Mouse (Mus musculus): ENCODE measurements at regions not wholly inside any gene's neighbourhood (a gene's known extent, or its start where the extent isn't known, plus 50 kb on each side); places are given as distances from the start of the nearest gene placed in this dataset.

DNA sequence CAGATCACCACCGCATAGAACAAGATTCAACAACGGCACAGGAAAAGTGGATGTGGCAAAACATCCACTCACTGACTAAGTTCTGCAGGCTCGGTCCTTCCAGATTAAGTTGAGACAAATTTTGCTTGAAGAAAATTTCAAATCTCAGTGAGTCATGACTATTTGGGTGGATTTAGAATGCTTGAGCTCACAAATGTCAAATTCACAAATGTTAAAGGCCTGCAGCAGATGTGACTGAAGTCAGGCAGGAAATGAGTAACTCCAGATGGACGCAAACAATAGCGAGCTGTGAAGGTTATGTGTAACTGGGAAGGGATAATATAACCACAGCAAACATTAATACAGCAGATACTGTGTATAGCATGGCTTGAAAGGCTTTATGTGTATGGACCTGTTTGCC is 198.5 kb upstream of the Zbtb20 start:
- no peak for DNase-seq

DNA sequence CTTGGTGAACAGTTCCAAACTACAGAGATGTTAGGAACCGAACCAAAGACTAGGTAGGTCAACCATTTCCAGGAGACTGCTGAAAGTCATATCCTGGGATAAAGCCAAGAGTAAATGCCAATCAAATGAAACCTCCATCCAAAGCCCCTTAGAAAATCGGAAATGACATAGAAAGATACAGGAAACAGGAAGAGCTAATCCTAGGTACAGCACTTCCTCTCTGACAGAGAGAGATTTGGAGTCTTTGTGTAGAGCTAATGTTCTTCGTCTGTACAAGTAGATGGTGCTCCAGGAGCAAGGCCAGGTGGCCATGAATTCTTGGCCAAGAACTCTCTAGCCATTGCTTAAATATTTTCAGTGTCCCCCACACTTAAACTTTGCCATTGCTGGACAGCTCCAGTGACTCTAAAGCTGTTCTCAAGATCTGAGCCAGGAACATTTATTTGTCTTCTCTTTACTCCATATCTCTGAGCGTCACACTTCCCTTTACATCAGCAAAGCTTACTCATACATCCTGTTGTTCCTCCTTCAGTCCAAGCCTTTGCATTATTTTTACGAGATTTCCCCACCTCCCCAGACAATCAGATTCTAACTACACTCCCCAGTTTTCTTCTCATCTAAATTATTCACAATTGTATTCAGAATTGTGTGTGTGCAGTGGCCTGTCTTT is 199.1 kb upstream of the Zbtb20 start:
- DNase-seq = peak; percentile 10

- DNase-seq = no peak
These were observed 200.7 kb upstream of the Zbtb20 start for GRCm38 (mm10) chr16:42675031-42675430.

GRCm38 (mm10) chr16:42666601-42667000 is 209.1 kb upstream of the Zbtb20 start:
- DNase-seq = no peak

GRCm38 (mm10) chr16:42651904-42652732 is 223.6 kb upstream of the Zbtb20 start:
- no peak for DNase-seq

DNA sequence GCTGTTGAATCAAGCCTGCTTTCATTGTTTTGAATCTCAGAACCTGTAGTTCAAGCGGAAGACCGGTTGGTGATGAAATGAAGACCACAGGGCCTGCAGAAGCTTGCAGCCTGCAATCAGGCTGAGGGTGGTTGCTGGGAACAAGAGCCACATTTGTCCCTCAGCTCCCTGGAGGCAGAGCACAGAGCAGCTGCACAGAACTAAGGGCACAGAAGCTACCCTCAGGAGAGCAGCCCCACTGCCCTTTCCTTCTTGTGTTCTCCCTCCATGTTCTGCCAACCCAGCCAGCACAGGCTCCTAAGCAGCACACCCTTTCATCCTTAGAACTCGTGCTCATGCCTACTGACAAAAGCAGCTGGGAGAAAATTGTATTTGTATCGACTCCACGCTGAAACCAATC is 225.9 kb upstream of the Zbtb20 start:
- DNase-seq = no peak

- DNase-seq = no peak
These were observed 227.0 kb upstream of the Zbtb20 start for GRCm38 (mm10) chr16:42648531-42649142.

DNA sequence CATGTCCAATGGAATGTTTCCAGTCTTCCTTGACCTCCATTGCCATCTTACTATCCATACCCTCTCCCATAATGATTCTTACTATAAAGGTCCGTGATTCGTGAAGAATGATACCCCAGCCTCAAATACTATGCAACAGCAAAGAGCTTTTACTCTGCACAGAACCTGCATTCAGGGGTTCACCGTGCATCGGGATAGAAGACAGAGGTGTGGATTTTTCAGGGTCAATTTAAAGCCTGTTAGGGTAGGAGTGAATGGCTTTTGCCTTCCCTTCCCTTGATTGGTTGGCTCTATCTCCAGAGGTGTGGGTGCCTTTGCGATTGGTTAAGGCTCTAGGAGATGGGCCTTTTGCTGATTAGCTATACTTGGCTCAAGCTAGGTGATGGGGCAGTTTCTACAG is 227.9 kb upstream of the Zbtb20 start:
- DNase-seq = no peak

- DNase-seq = peak; percentile 55
These were observed 239.9 kb upstream of the Zbtb20 start for GRCm38 (mm10) chr16:42635766-42636165.

DNA sequence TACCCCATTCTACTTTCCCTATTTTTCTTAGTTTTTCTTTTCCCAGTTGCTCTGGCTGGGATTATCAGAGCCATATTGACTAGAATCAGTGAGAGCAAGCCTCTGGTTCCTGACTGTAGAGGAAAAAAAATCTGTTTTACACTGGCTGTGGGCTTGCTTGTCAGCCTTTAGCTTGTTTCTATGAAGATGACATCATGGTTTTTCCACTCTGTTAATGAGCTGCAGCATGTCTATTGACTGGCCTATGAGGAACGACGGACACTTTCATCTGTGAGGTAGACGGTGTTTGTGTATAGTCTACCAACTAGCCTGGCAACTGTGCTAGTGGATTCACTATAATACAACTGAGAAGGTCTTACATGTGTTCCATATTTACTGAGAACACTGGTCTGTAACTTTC is 248.0 kb upstream of the Zbtb20 start:
- no peak for DNase-seq

DNA sequence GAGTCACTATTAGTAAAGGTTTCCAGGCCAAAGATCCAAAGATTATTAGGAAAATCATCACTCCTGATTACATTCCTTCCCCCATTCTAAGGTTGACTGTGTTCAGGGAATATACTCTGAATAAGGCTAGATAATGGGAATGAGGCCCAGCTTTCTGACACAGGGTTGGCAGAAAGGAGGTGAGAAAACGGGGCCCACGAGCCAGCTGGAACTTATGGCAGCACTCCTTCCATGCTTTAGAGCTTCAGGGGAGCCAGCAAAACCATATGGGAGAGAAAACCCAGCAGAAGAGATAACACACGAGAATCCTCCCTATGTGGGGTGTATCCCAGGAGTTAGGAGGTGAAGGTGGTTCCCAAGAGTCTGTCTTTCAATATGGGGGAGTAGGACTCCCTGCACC is 259.8 kb upstream of the Zbtb20 start:
- DNase-seq = no peak

GRCm38 (mm10) chr16:42612011-42612410 is 263.7 kb upstream of the Zbtb20 start:
- no peak for DNase-seq

- no peak for DNase-seq
These were observed 267.3 kb upstream of the Zbtb20 start for GRCm38 (mm10) chr16:42608336-42608735.

DNA sequence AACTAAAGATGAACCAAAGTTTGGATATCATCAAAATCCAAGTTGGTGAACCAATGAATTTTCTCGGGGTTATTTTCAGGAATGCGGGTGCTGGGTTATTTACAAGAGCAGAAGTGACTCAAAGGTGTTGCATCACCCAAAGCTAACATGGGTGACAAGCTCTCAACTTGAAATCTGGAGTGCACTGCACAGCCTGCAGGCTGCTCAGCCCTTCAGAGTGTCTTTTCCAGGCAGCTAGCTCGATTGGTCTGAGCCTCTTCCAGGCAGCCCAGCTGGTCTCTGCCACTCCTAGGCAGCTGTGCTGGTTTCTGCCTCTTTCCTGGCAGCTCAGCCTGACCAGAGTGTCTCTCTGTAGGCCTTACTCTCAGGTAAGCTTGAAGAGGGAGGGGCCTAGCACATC is 251.9 kb upstream of the Gap43 start:
- DNase-seq = peak; percentile 42

- DNase-seq = no peak
These were observed 251.1 kb upstream of the Gap43 start for GRCm38 (mm10) chr16:42591530-42591929.

DNA sequence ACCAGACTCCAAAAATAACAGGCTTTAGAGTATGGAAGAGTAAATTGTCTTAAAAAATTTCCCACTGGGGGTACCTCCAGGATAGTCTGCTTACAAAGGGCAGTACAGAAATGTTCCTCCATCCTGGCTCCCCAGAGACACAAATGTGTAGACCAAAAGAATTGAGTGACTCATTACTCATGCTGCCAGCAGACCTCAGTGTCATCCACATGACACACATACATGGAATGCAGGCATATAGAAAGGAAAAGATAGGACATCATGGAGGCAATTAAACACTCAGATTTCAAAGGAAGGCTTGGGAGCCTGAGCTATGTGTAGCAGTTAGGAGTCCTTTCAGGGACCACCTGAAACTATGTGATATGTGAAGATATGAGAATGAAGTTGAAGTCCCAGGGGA is 245.7 kb upstream of the Gap43 start:
- no peak for DNase-seq

- DNase-seq = no peak
These were observed 235.1 kb upstream of the Gap43 start for GRCm38 (mm10) chr16:42575517-42575946.

GRCm38 (mm10) chr16:42574978-42575377 is 234.5 kb upstream of the Gap43 start:
- DNase-seq = no peak

DNA sequence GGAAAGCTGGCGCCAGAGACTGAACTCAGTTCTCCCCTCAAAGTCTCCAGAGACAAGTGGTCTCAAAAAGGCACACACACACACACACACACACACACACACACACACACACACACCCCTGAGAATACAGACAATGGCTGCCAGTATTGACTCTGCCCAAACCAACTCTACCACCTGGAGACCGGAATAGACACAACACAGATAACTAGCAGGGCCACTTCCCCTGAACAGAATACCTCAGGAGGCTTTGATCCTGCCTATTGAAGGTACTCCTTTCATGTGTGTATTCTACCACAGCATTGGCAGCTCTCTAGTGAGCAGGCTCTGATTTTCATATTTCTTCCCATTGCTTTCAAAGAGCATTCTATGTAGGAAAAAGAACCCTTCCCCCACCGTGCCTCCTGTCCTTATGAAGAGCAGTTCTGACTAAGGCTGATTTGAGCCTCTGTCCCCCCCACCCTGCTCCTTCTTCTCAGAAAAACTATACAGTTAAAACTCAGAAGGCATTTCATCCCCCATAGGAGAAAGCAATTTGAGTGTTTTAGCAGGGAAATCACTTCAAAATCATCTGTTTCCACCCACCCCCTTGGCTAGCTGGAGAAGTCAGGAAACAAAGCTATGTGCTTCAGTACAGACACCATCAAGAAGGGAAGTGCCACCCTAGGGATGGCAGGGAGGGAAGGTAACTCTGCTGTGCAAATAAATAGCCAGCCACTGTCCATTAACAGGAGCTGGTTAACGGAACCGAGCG is 230.0 kb upstream of the Gap43 start:
- DNase-seq = no peak

DNA sequence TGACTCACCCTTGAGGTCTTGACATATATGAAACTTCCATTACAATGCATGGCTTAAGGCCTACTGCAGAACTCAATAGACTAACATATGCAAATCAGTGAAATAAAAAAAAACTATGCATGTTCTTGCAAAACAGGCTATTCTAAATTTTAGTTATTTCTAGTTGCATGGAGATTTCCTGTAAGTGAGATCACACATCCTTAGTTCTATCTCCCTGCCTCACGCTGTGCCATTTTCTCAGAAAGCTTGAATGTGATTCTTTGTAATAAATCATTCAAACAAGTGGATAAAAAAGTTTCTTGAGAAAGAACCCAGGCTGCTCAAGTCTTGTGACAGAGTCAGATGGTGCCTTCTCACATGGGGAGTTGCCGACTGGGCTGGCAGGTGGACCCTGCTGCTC is 228.9 kb upstream of the Gap43 start:
- no peak for DNase-seq

DNA sequence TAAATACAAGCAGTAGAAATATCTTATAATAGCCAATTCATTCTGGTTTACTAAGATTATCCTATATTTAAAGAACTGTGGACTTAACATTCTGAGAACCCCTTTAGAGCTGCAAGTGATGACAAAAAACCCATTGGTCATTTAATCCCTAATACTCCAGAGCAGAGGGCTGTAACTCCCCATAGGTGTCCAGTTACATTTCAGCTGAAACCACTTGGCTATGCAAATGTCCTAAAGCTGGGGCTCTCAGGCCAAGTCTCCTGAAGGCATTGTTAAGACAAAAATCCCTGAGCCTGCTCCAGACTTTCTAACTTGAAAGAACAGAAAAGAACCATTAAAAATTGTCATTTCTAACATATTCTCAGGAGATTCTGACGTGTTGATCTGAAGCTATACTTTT is 209.1 kb upstream of the Gap43 start:
- no peak for DNase-seq

DNA sequence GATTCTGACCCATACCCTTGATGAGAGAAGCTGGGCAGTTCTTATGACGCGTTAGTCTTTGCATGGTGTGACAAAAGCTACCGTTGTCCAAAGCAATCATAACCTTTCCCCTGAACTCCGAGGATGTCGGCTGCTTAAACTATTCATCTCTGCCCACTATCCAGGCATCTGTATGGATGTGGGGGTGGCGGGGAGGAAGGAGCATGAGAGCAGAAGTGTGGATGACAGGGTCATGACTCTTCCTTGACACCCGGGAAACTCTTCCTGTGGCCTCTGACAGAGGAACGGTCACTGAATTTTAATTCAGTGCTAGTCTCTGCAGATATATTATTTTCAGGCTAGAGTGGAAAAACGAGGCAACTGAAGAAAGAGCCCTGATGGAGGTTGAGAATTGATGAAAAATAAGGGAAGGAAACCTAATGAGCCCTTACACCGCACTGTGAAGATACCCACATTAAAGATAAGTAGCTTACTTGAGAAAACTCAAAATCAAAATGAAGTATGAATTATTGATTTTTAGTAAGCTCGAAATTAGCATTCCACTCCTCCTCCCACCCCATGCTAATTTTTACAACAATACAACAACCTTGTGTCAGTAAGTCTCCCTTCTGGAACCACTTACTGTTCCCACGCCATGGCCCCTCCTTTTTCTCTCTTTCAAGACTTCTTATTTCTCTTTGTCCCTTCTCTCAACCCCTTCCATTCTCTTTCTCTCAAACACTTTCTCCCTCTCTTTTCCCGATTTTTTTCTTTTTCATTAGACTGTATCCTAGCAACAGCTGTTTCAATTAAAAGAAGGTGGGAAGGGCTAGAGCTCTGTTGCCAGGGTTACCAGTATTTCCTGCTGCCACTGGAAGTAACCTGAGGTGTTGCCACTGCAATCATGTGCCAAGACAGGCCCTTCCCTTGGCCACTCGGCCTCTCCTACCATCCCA is 206.0 kb upstream of the Gap43 start:
- peak; percentile 1 for DNase-seq

Data from lung, postnatal 36 days (tissue).